Mouse (Mus musculus): ENCODE data around the gene Pml. TPM values are rescaled to one million over a fixed set of nuclear protein-coding genes. Genes with fewer than 3 reads are reported as not detected.

Pml gene
- total RNA-seq, 2 experiments from 2014 or later, result 15.5 to 37.7 TPM

DNA sequence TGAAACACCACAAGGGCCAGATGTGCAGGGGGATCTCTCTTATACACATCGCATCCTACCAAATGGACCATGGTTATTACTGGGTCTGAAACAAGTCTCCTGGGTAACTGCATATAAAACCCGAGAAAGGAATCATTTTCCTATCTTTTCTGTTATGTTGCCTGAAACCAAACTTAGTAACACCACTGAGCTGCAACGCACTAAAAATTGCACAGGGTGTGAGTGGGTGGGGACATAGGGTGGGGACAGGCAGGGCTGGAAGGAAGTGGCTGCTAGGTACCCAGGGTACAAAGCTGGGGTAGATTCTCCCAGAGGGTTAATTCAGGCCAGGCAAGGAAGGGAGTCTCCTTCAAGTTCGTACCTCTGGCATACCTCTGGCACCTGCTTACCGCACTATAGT is 6.9 kb downstream of the Pml start:
- no peak for ATAC-seq (ENCODE audit: poor library complexity, severe bottlenecking)

- ATAC-seq (ENCODE audit: poor library complexity, severe bottlenecking), result no peak
These were observed 7.7 kb downstream of the Pml start for GRCm38 (mm10) chr9:58241780-58242485.

GRCm38 (mm10) chr9:58234502-58235015 is 15.0 kb downstream of the Pml start:
- ATAC-seq (ENCODE audit: poor library complexity, severe bottlenecking), result peak; percentile 57

GRCm38 (mm10) chr9:58232374-58232773 is 17.2 kb downstream of the Pml start:
- peak; percentile 91 for ATAC-seq (ENCODE audit: poor library complexity, severe bottlenecking)

DNA sequence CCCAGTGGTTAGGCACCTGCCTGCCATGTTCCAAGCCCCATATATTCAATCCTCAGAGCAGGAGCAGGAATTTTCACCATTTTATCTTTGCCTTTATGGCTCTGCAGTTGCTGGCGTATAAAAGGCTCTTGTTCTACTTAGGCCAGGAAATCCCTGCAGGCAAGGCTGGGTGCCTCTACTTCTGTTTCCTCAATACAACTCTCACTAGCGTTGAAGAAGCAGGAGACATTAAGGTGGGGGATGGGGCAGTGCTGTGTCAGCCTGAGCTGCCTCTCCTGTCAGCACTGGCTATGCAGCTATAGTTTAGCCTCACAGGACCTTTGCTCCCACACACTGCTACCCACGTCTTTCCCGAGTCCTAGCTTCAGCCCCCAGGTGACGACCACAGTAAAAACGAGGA is 17.8 kb downstream of the Pml start:
- peak; percentile 41; the same call in 1 of the 2 replicates for ATAC-seq (ENCODE audit: poor library complexity, severe bottlenecking)

GRCm38 (mm10) chr9:58228777-58229466 is 20.7 kb downstream of the Pml start:
- ATAC-seq (ENCODE audit: poor library complexity, severe bottlenecking), result no peak

DNA sequence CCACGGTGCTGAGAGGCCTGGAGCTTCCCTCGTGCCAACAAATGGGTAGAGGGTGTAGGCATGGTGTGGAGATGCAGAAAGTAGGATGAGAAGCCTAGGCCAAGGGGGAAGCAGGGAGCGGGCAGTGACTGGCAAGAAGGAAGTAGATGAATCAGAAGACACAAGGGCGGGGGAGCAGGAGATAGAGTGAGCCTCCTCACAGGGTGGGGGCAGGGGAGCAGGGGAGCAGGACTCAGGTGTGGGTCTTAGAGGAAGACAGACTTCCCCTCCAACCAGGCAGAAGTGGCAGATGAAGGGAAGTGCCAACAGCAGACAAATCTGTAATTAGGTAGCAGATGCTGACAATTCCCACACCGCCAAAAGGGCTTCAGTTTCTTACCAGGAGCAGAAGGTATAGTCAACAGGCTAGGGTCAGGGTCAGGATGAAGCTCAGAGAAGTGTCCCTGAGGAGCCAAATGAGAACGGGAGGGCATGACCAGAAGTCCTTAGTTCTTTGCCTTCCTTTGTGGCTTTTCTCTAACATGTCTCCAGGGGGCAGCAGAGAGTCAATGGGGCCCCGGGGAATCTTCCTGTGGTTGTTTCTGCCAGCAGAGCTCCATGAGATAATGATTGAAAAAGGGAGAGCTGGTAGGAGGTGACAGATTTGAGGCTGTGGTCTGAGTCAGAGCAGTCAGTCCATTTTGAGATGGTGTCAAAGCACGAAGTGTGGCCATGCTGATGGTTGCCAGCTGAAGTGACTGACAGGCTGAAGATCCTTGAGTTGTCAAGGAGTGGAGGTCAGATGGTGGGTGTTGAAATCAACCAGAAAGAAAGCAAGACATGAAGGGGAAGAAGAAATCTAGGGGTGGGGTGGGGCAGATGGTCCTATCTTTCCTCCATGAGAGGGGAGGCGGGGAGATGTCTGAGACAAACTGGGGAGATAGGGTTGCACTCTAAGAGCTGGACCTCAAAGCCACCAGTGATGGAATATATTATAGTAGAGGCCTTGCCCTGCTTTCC is 23.4 kb downstream of the Pml start:
- peak; percentile 82 for ATAC-seq (ENCODE audit: poor library complexity, severe bottlenecking)

- ATAC-seq (ENCODE audit: poor library complexity, severe bottlenecking), result no peak
These were observed 25.2 kb downstream of the Pml start for GRCm38 (mm10) chr9:58224356-58224755.

DNA sequence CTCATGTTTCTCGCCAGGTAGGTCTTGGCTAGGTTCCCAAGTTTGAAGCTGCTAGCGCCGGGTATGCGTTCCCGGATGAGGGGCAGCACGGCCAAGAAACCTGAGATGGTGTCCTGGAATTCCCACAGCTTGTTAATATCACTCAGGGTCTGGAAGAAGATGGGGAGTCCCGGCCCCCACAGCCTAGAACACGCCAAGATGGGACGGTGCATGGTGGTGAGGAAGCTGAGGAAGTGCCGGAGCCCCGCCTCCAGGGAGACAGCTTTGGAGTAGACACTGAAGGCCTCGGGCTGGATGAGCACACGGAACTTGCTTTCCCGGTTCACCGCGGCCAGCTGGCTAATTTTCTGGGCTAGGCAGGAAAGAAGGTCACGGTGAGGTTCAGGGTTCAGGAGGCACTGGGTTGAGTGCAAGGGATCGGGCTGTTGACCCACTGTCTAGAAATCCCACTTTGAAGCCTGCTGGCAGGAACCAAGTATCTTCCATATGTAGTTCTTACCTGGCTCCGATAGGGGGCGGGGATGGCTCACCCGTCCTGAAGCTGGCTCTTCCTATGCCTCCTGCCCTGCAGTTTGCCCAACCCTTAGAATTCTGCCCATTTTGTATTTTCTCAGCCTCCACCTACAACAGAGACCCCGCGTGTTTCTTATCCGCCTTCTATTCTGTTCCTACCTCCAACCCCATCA is 29.2 kb downstream of the Pml start:
- peak; percentile 52; the same call in 1 of the 2 replicates for ATAC-seq (ENCODE audit: poor library complexity, severe bottlenecking)

GRCm38 (mm10) chr9:58218539-58218938 is 31.0 kb downstream of the Pml start:
- no peak for ATAC-seq (ENCODE audit: poor library complexity, severe bottlenecking)

GRCm38 (mm10) chr9:58216402-58216801 is 33.2 kb downstream of the Pml start:
- no peak for ATAC-seq (ENCODE audit: poor library complexity, severe bottlenecking)

DNA sequence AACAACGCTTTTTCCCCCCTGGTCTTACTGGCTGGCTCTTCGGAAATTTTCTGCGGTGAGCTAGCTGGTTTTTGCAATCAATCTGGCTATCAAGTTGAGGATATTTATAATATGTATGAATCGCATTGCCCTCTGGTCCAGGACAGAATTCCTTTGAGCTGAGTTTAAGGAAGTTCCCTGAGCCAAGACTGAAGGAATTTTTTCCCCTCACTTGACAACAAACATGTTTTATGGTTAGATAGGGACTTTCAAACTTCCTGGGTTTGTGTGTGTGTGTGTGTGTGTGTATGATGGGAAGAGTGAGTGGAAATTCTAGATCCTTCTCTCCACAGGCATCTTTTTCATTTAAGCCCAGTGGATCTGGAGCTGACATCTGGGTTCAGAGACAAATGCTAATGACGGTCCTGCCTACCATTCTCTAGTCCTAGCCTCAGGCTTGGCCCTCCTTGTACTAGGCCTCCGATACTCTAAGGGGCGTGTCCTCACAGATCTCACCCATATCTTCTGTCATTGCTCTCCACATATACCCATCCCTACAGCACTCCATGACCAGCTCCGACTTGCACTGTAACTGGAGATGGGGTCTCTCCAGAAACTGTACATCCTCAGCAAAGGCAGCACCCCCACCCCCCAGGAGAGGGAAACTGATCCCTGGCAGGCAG is 34.9 kb downstream of the Pml start:
- ATAC-seq (ENCODE audit: poor library complexity, severe bottlenecking), result no peak

- ATAC-seq (ENCODE audit: poor library complexity, severe bottlenecking), result no peak
These were observed 35.7 kb downstream of the Pml start for GRCm38 (mm10) chr9:58213865-58214264.

DNA sequence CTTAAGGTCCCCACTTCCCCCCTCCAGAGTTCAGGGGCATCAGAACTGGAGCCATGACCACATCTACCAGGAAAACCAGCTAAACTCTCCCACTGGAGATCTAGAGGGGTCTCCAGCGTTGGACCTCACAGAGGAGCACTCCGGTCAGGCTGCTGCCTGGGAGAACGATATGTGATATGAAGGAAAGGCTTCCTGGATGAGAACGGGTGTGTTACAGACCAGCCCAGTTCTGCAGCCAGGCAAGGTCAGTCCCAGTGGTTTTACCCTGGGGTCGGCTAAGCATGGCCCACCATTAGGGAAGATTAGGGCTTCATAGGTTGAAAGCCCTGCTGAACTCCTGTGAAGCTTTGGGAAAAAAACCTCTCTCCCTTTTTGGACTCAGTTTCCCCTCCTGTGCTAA is 36.2 kb downstream of the Pml start:
- no peak for ATAC-seq (ENCODE audit: poor library complexity, severe bottlenecking)

DNA sequence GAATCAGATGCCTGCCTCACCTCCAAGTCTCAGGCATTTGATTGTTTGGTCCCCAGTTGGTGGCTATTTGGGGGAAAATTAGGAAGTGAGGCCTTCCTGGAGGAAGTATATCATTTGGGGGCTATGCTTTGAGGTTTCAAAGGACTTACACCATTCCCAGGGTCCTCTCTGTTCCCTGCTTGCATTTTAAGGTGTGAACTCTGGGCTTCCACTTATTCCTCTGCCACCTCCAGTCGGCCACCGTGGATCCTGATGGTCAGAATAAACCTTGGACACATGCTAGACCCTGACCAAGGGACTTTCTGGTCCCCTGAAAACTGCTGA is 39.3 kb downstream of the Pml start:
- ATAC-seq (ENCODE audit: poor library complexity, severe bottlenecking), result peak; percentile 56

GRCm38 (mm10) chr9:58209462-58210303 is 39.9 kb downstream of the Pml start:
- ATAC-seq (ENCODE audit: poor library complexity, severe bottlenecking), result peak; percentile 45

DNA sequence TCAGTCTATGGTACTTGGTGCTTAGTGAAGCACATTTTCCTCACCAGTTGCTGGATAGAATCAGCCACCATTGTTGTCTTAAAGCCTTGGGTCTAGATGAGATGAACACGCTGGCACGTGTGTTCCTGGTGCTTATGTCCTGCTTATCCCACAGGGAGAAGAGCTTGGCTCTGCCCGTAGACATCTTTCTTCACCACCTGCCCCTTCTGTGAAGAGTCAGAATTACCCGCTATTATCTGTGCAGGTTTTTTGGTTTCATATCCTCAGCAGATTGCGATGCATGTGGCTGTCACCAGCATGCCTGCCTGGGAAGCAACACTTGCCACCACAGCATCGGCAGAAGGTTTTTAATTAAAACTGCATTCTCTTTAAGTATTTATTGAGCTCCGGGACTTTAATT is 43.6 kb downstream of the Pml start:
- ATAC-seq (ENCODE audit: poor library complexity, severe bottlenecking), result no peak

- peak; percentile 91 for ATAC-seq (ENCODE audit: poor library complexity, severe bottlenecking)
These were observed 45.1 kb downstream of the Pml start for GRCm38 (mm10) chr9:58204448-58205000.
